Mouse (Mus musculus) adrenal gland, postnatal 14 days (tissue): ENCODE measurements at regions not wholly inside any gene's neighbourhood (a gene's known extent, or its start where the extent isn't known, plus 50 kb on each side); places are given as distances from the start of the nearest gene placed in this dataset.

Experiments used
- DNase-seq: peaks from one replicate; pipeline ENCODE4 v3.0.0; 2021; ENCODE audit warnings: mixed read lengths

DNA sequence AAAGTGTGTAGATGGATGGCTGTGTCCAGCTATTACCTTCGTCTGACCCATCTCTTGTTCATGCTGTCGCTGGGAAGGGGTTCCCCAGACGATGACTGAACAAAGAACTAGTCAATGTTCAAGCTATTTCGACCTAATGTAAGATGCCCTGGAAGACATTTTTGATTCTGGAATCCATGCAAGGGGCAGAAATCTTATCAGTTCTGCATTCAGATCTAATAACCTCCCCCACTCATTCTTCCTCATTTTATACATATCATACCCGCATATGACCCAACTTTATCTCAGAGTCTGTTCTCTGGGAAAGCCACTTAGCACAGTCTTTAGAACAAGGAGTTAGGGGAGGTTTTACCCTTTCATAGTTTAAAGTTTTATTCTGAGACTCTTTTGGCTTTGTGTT is 52.2 kb upstream of the 2310009B15Rik start:
- DNase-seq = no peak

DNA sequence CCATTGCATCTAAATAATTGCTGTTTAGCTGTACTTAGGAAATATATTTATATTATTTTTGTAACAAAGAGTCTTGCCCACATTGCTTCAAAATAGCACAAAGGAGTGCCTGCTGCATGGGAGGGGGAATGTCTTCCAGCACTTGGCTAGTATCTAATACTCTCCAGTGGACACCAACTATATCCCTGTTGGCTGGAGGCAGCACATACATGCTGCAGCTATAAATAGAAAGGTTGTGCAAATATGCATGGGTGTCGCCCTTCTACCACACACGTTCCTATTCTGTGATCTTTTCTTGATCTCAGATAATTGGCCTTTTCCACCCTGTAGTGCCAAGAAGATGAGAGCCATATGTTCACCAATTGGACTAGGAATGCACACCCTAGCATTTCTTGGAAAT is 53.0 kb upstream of the 2310009B15Rik start:
- no peak for DNase-seq

DNA sequence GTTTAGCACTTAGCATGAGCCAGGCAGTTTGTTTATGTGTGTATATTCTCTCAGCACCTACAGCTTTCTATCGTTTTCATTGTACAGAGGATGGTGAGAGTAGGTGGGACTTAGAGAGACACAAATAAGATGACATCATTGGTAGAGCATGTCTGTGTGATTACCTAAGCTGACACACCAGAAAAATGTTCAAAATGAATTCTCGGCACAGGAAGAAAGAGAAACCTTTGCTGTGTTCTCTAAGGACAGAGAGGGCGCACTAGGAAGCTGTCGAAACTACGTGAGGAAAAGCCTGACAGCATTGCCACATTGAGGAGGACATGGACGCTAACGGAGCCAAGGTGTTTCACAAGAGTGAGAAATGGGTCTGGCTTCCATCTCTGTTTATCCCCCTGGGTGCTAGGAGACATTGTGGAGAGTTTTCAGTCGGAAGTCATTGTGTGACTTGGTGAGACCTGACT is 51.0 kb upstream of the Dennd1b start:
- peak; percentile 75 for DNase-seq

DNA sequence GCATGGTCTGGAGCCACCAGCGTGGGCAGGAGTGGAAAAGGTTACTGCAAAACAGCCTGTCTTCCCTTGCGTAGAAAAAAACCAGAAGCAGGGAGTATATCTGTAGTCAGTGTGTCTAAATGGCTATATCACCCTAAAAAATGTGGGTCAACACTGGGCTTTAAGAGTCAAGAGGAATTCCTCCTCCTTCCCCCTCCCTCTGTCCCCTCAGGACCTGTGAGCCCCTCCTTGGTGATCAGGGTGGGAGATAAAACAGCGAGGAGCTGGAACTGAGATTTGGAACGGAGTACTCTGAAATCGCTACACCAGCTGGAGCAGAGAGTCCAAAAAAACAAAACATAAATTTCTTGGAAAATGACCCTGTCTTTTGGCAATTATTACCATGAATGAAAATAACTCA is 50.3 kb upstream of the Dennd1b start:
- peak; percentile 21 for DNase-seq

DNA sequence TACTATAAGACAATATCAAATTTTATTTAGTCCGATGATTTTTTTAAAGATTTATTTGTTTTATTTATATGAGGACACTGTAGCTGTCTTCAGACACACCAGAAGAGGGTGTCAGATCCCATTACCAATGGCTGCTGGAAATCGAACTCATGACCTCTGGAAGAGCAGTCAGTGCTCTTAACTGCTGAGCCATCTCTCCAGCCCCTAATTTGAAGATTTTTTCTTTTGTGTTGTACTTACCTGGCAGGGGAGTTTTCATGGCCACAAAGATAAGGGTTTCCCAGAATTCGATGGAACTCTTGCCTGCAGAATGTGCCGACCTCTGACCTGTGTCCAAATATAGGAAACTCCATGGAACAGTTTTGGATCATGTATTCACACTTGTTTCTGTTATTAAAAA is 49.8 kb upstream of the Dennd1b start:
- no peak for DNase-seq
